Mouse (Mus musculus): ENCODE measurements around the gene Pbsn. TPM values are rescaled to one million over a fixed set of nuclear protein-coding genes. Genes with fewer than 3 reads are reported as not detected.

Pbsn gene
- total and polyA plus RNA-seq, 2 experiments from 2014 or later, result not detected

DNA sequence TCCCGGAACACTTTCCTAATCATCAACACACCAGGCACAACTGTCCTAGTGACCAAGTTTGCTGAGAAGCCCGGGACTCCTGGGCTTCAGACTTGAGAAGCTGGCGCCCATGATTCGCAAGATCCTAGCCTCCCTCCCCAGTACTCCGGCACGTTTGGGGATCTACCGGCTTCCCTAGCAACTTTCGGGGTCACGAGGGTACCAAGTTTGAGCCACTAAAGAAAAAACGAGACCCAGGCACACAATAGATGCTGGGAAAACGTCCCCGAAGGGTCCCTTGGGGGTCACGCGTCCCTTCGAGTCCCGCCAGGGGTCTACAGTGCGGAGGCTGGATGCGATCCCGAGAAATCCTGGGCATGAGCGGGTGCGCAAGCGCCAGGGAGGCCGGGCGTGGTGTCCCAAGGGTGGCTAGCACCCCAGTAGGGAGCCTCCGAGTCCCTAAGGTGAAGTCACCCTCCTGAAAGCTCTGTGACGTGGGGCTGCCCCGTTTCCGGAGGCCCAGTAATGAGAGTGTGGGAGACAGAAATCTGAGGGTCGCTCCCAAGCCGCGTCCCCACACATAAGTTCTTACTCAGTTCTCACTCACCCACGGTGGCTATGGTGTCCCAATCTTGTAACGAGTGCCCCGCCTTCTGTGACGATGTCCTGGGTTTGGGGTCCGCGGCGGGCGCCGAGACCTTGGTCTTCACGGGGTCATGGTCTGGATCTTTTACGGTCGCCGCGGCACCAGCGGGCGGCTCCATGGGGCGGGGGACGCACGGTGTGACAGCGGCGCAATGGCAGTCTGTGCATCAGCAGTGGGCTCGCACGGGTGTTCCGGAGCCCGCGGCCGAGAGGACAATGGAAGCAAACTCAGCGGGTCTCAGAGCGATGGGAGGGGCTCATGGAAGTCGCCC, 58.2 kb downstream of the Pbsn start:
- no peaks in the 10 kb centered on the region for H3K4me1 ChIP-seq (ENCODE audit: insufficient read depth, low read length)
- no peaks in the 10 kb centered on the region for H3K36me3 ChIP-seq (ENCODE audit: insufficient read depth, low read length)
- no peaks in the 10 kb centered on the region for H3K27me3 ChIP-seq (ENCODE audit: insufficient read depth, low read length)
- H3K4me2 ChIP-seq (ENCODE audit: low read depth, low read length), result peak overlapping the region; percentile 61
- no peak for TF ChIP-seq CTCF (IDR thresholded peaks at IDR 0.05; ENCODE audit: low read depth)
- ATAC-seq (peak; percentile 78), DNase-seq (ENCODE audit: low spot score) (peak; percentile 7)
- H3K9ac ChIP-seq (replicated peaks; ENCODE audit: low read length), result peak overlapping the region; percentile 57
- no peaks in the 10 kb centered on the region for H3K9me3 ChIP-seq (ENCODE audit: low read length)
- H3K4me3 ChIP-seq (ENCODE audit: low read length), result peak overlapping the region; percentile 63
- 32% methylated on average over 61 of the region's 61 CpGs for WGBS
- peak overlapping the region; percentile 86; the same call in 1 of the 2 replicates for H3K27ac ChIP-seq

GRCm38 (mm10) chrX:77788675-77789074, 64.7 kb downstream of the Pbsn start:
- no peaks in the 10 kb centered on the region for H3K4me1 ChIP-seq (ENCODE audit: insufficient read depth, low read length)
- no peak for DNase-seq (ENCODE audit: low spot score)
- H3K36me3 ChIP-seq (ENCODE audit: insufficient read depth, low read length), result no peaks in the 10 kb centered on the region
- no peak overlapping the region for H3K27ac ChIP-seq
- no peak overlapping the region for H3K4me3 ChIP-seq (ENCODE audit: low read length)
- H3K9ac ChIP-seq (replicated peaks; ENCODE audit: low read length), result no peak overlapping the region
- TF ChIP-seq CTCF (IDR thresholded peaks at IDR 0.05; ENCODE audit: low read depth), result no peak
- ATAC-seq, result no peak
- no peak overlapping the region for H3K4me2 ChIP-seq (ENCODE audit: low read depth, low read length)
- no peaks in the 10 kb centered on the region for H3K9me3 ChIP-seq (ENCODE audit: low read length)
- H3K27me3 ChIP-seq (ENCODE audit: insufficient read depth, low read length), result no peaks in the 10 kb centered on the region
- WGBS, result 89% methylated on average over 3 of the region's 3 CpGs

Other genes starting within 250 kb of the Pbsn start
- 18.3 TPM in 2 replicates for gene Prkx, start 57.3 kb downstream of the Pbsn start, total RNA-seq (2014; rRNA removed)
- 17.1 and 17.3 TPM in 2 replicates for gene Prkx, start 57.3 kb downstream of the Pbsn start, polyA plus RNA-seq (2015; fragmentation: Nextera tagmentation; extraction: Ambion mirVana)
- not detected in 2 replicates for gene Gm14744, start 11.1 kb upstream of the Pbsn start, total RNA-seq (2014; rRNA removed)
- not detected in 2 replicates for gene Gm14744, start 11.1 kb upstream of the Pbsn start, polyA plus RNA-seq (2015; fragmentation: Nextera tagmentation; extraction: Ambion mirVana)
- gene 5430402E10Rik, start 71.4 kb upstream of the Pbsn start, total RNA-seq (2014; rRNA removed), result not detected in 2 replicates
- gene 5430402E10Rik, start 71.4 kb upstream of the Pbsn start, polyA plus RNA-seq (2015; fragmentation: Nextera tagmentation; extraction: Ambion mirVana), result not detected in 2 replicates
- gene Obp1a, start 237.8 kb upstream of the Pbsn start, total RNA-seq (2014; rRNA removed), result not detected in 2 replicates
- 0.20 TPM in 1 of 2 replicates, not detected in the other for gene Obp1a, start 237.8 kb upstream of the Pbsn start, polyA plus RNA-seq (2015; fragmentation: Nextera tagmentation; extraction: Ambion mirVana)

All from hindbrain, postnatal 0 days (tissue).